Mouse (Mus musculus): ENCODE results near the gene Sertad1.
"Not testable (repeated sequence)": the region's sequence is repeated elsewhere in the genome, so short reads cannot be mapped to it uniquely, and the experiment has no call there.

Gene Sertad1

DNA sequence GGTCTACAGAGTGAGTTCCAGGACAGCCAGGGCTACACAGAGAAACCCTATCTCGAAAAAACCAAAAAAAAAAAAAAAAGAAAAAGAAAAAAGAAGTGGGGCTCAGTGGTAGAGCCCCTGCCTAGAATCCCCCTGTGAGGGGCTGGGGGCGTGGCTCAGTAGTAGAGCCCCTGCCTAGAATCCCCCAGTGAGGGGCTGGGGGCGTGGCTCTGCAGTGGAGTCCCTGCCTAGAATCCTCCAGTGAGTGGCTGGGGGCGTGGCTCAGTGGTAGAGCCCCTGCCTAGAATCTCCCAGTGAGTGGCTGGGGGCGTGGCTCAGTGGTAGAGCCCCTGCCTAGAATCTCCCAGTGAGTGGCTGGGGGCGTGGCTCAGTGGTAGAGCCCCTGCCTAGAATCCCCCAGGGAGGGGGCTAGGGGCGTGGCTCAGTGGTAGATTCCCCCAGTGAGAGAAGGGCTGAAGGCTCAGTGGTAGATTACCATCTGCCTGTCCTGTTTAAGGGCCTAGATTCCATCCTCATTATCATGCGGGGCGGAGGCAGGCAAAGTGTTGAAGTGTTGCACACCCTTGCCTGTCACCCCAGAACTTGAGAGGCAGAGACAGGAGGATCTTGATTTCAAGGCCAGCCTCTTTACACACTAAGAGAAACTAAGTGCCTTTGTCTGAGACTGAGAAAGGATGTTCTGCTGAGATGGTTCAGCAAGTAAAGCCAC, 8.1 kb downstream of the Sertad1 start:
- DNase-seq (ENCODE audit: extremely low read depth, low read depth, low spot score) = not testable (repeated sequence)

GRCm38 (mm10) chr7:27499036-27499435, 12.3 kb downstream of the Sertad1 start, which contains the start of gene Prx:
Prx (plus strand) TSS chr7:27499324.
- DNase-seq (ENCODE audit: extremely low read depth, low read depth, low spot score) = no peak

- DNase-seq (ENCODE audit: extremely low read depth, low read depth, low spot score) = no peak
Measured at GRCm38 (mm10) chr7:27501620-27502019, 14.9 kb downstream of the Sertad1 start.

DNA sequence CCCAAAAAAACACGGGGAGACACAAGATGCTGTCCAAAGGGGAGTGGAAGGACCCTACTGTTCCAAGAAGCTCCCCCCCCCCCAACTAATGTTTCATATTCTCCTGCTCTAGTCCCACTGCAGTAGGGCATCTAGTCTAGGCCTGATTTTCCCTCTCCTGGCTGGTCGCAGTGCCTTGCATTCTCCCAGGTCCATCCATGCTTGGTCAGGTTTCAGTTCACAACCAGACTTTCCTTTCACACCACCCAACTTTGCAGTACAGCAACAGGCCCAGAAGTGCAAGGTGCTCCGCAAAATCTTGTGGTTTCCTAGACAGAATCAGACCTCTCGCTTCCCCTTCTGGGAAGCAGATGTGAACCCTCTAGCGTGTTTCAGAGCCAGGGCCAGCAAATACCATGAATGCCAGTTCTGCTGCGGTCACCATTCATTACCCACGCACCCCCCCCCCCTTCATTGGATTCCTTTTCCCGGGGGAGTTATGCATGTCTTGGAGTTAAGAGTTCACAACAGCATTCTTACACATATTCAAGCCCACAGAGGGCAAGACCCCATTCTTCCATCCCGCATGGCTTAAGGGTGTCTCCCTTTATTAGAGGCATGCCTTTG, 20.2 kb downstream of the Sertad1 start:
- DNase-seq (ENCODE audit: extremely low read depth, low read depth, low spot score) = no peak

GRCm38 (mm10) chr7:27507711-27508647, 21.3 kb downstream of the Sertad1 start:
- peak; percentile 75 for DNase-seq (ENCODE audit: extremely low read depth, low read depth, low spot score)

- no peak for DNase-seq (ENCODE audit: extremely low read depth, low read depth, low spot score)
Measured at GRCm38 (mm10) chr7:27508648-27509005, 21.9 kb downstream of the Sertad1 start.

GRCm38 (mm10) chr7:27510809-27511208, 24.1 kb downstream of the Sertad1 start:
- no peak for DNase-seq (ENCODE audit: extremely low read depth, low read depth, low spot score)

GRCm38 (mm10) chr7:27514961-27515360, 28.3 kb downstream of the Sertad1 start:
- DNase-seq (ENCODE audit: extremely low read depth, low read depth, low spot score) = no peak

GRCm38 (mm10) chr7:27518314-27518713, 31.6 kb downstream of the Sertad1 start:
- no peak for DNase-seq (ENCODE audit: extremely low read depth, low read depth, low spot score)

GRCm38 (mm10) chr7:27520104-27520503, 33.4 kb downstream of the Sertad1 start:
- no peak for DNase-seq (ENCODE audit: extremely low read depth, low read depth, low spot score)

GRCm38 (mm10) chr7:27520599-27520998, 33.9 kb downstream of the Sertad1 start:
- peak; percentile 62 for DNase-seq (ENCODE audit: extremely low read depth, low read depth, low spot score)

- DNase-seq (ENCODE audit: extremely low read depth, low read depth, low spot score) = no peak
Measured at GRCm38 (mm10) chr7:27522967-27523366, 36.3 kb downstream of the Sertad1 start, which contains the start of gene Hipk4. Hipk4 (plus strand) TSS chr7:27523267.

DNA sequence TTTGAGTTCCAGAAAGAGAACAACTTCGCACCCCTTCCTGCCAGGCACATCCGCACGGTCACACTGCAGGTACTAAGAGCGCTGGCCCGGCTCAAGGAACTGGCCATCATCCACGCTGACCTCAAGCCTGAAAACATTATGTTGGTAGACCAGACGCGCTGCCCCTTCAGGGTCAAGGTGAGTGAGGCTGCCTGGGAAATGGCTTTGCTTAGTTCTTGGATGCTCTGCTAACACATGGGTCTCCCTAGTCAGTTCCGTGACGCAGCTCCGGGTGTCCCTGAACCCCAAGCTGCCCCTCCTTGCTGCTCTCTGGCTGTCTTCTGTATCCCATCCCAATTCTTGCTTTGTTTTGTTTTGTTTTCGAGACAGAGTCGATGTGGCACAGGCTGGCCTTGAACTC, 37.1 kb downstream of the Sertad1 start:
- DNase-seq (ENCODE audit: extremely low read depth, low read depth, low spot score) = no peak

- no peak for DNase-seq (ENCODE audit: extremely low read depth, low read depth, low spot score)
Measured at GRCm38 (mm10) chr7:27526039-27526827, 39.5 kb downstream of the Sertad1 start.

- no peak for DNase-seq (ENCODE audit: extremely low read depth, low read depth, low spot score)
Measured at GRCm38 (mm10) chr7:27529070-27529469, 42.4 kb downstream of the Sertad1 start.

- no peak for DNase-seq (ENCODE audit: extremely low read depth, low read depth, low spot score)
Measured at GRCm38 (mm10) chr7:27530937-27531336, 44.2 kb downstream of the Sertad1 start.

GRCm38 (mm10) chr7:27531707-27532106, 45.0 kb downstream of the Sertad1 start:
- no peak for DNase-seq (ENCODE audit: extremely low read depth, low read depth, low spot score)

DNA sequence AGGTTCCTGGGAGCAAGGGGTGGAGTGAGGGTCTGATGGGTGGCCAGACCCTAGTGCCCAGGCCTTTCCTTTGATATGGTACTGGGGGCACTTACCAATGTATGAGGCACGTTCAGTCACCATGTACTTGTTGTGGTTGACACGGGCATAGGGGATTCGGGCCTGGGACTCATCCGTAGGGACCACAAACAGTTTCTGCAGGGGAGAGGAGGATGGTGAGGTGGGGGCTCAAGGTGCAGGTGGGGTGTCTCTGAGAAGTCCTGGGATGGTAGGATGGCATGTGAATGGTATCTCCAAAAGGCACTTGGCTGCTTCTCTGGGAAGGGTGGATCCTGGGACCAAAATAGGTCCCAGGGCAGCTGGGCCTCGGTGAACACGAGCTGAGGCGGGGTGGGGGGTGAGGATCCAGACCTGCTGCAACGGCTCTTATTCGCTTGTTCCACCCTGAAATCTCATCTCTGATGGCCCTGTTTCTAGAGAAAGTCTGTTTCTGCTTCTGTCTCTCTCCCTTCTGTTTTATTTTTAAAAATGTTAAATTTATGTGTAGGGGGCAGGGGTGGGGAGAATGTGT, 45.9 kb downstream of the Sertad1 start:
- DNase-seq (ENCODE audit: extremely low read depth, low read depth, low spot score) = no peak

GRCm38 (mm10) chr7:27535386-27535785, 48.7 kb downstream of the Sertad1 start:
- no peak for DNase-seq (ENCODE audit: extremely low read depth, low read depth, low spot score)

DNA sequence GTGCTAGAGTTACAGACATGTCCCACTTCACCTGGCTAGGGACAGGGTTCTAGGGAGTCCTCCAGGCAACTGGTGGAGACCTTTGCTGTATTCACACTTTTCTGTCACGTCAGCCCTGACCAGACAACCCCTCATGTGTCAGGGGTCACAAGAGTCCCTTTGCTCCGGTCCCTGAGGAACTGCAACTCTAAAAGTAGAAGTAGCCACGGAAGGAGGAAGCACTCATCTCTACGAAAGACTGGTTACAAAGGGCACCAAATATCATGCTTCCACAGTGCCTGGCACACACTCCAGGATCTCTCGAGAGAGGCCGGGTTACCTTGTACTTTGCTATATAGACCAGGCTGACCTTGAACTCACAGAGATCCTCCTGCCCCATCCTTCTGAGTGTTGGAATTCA, 49.9 kb downstream of the Sertad1 start:
- no peak for DNase-seq (ENCODE audit: extremely low read depth, low read depth, low spot score)
